7 mouse cellular contexts compared by ENCODE assay signal in the genomic region with DNA sequence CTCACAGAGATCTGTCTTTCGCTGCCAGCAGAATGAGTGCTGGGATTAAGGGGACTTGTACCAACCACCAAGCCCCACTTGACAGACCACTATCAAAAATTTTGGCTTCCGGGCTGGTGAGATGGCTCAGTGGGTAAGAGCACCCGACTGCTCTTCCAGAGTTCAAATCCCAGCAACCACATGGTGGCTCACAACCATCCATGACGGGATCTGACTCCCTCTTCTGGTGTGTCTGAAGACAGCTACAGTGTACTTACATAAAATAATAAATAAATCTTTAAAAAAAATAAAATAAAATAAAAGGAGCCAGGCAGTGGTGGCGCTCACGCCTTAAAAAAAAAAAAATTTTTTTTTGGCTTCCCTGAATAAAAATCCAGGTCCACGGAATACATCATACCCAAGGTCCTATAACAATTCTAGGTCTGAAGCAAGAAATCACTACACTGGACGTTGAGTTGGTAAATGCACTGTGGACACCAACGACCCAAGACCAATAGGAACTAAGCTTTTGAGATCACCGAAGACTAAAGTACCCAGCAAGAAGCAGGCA. TPM values are rescaled to one million over a fixed set of nuclear protein-coding genes. Genes with fewer than 3 reads are reported as not detected.
DNase-seq lines count a peak whose midpoint lies in the region; ATAC-seq and TF ChIP-seq lines count a peak whose summit lies in the region.

No protein-coding gene starts in this region.

- ATAC-seq in lung, embryonic 14.5 days (ENCODE audit: insufficient read depth) = no peak
- peak; percentile 2 for ATAC-seq in forebrain, embryonic 13.5 days
- no peak for ATAC-seq in intestine, postnatal 0 days
- peak; percentile 29; the same call in 1 of the 2 replicates for ATAC-seq in neural tube, embryonic 15.5 days (ENCODE audit: low FRiP score)
- ATAC-seq in erythroid progenitor cell, adult 5-6 weeks (replicated peaks; ENCODE audit: low FRiP score, poor library complexity, severe bottlenecking) = no peak

- peak overlapping the region; percentile 50; the same call in 1 of the 2 replicates for H3K4me3 ChIP-seq in lung, embryonic 14.5 days (ENCODE audit: low read depth, low read length)
- peak overlapping the region; percentile 65 for H3K4me3 ChIP-seq in forebrain, embryonic 13.5 days
- H3K4me3 ChIP-seq in intestine, postnatal 0 days (ENCODE audit: low read depth, low read length) = peak overlapping the region; percentile 58
- peak overlapping the region; percentile 67 for H3K4me3 ChIP-seq in neural tube, embryonic 15.5 days (replicated peaks)

- peak overlapping the region; percentile 93 for H3K4me2 ChIP-seq in lung, embryonic 14.5 days
- peak overlapping the region; percentile 89 for H3K4me2 ChIP-seq in forebrain, embryonic 13.5 days
- peak overlapping the region; percentile 90 for H3K4me2 ChIP-seq in intestine, postnatal 0 days (replicated peaks; ENCODE audit: low read depth)
- peak overlapping the region; percentile 83 for H3K4me2 ChIP-seq in neural tube, embryonic 15.5 days

- H3K27me3 ChIP-seq in lung, embryonic 14.5 days (ENCODE audit: insufficient read depth, low read length) = no peaks in the 10 kb centered on the region
- H3K27me3 ChIP-seq in forebrain, embryonic 13.5 days = peaks cover 2% of the 10 kb centered on the region; the same call in 1 of the 2 replicates
- H3K27me3 ChIP-seq in intestine, postnatal 0 days (replicated peaks; ENCODE audit: control insufficient read depth, insufficient read depth, low read length) = no peaks in the 10 kb centered on the region
- H3K27me3 ChIP-seq in neural tube, embryonic 15.5 days (replicated peaks) = no peaks in the 10 kb centered on the region

- no peaks in the 10 kb centered on the region for H3K4me1 ChIP-seq in lung, embryonic 14.5 days (ENCODE audit: insufficient read depth)
- peaks cover 8% of the 10 kb centered on the region; the same call in 1 of the 2 replicates for H3K4me1 ChIP-seq in forebrain, embryonic 13.5 days
- no peaks in the 10 kb centered on the region for H3K4me1 ChIP-seq in intestine, postnatal 0 days (replicated peaks; ENCODE audit: control insufficient read depth, insufficient read depth, low read length)
- peaks cover 9% of the 10 kb centered on the region for H3K4me1 ChIP-seq in neural tube, embryonic 15.5 days

- H3K36me3 ChIP-seq in lung, embryonic 14.5 days (ENCODE audit: insufficient read depth) = no peaks in the 10 kb centered on the region
- H3K36me3 ChIP-seq in forebrain, embryonic 13.5 days (ENCODE audit: poor library complexity, severe bottlenecking) = no peaks in the 10 kb centered on the region
- H3K36me3 ChIP-seq in intestine, postnatal 0 days (ENCODE audit: control insufficient read depth, insufficient read depth) = no peaks in the 10 kb centered on the region
- H3K36me3 ChIP-seq in neural tube, embryonic 15.5 days = no peaks in the 10 kb centered on the region

- no peak overlapping the region for H3K9ac ChIP-seq in lung, embryonic 14.5 days
- peak overlapping the region; percentile 78; the same call in 1 of the 2 replicates for H3K9ac ChIP-seq in forebrain, embryonic 13.5 days
- no peak overlapping the region for H3K9ac ChIP-seq in intestine, postnatal 0 days (ENCODE audit: low read depth, low read length)
- H3K9ac ChIP-seq in neural tube, embryonic 15.5 days (replicated peaks) = no peak overlapping the region

- 45% methylated on average over 10 of the region's 10 CpGs for WGBS in lung, embryonic 14.5 days
- 45% methylated on average over 10 of the region's 10 CpGs for WGBS in forebrain, embryonic 13.5 days
- 42% methylated on average over 10 of the region's 10 CpGs for WGBS in intestine, postnatal 0 days
- 42% methylated on average over 10 of the region's 10 CpGs for WGBS in neural tube, embryonic 15.5 days

- no peak for TF ChIP-seq CTCF in lung, embryonic 14.5 days (IDR thresholded peaks at IDR 0.05; ENCODE audit: low read depth)
- TF ChIP-seq CTCF in intestine, postnatal 0 days (IDR thresholded peaks at IDR 0.05; ENCODE audit: low read depth) = no peak

- no peaks in the 10 kb centered on the region for H3K9me3 ChIP-seq in lung, embryonic 14.5 days (ENCODE audit: low read depth, low read length)
- no peaks in the 10 kb centered on the region for H3K9me3 ChIP-seq in forebrain, embryonic 13.5 days (replicated peaks)
- H3K9me3 ChIP-seq in intestine, postnatal 0 days (ENCODE audit: control insufficient read depth) = no peaks in the 10 kb centered on the region
- H3K9me3 ChIP-seq in neural tube, embryonic 15.5 days (replicated peaks) = no peaks in the 10 kb centered on the region

- DNase-seq in lung, embryonic 14.5 days = no peak
- DNase-seq in lung, adult 18-20 months = no peak
- DNase-seq in layer of hippocampus, adult 9-10 months (ENCODE audit: low spot score) = no peak

- no peak overlapping the region for H3K27ac ChIP-seq in lung, embryonic 14.5 days (ENCODE audit: low read depth)
- no peak overlapping the region for H3K27ac ChIP-seq in forebrain, embryonic 13.5 days
- no peak overlapping the region for H3K27ac ChIP-seq in intestine, postnatal 0 days (ENCODE audit: low read depth, low read length)
- peak overlapping the region; percentile 87 for H3K27ac ChIP-seq in neural tube, embryonic 15.5 days (replicated peaks)

RNA-seq across cellular contexts. Expression of a gene that starts 0.4 kb away (rescaled TPM):
- 1.4 and 1.8 TPM in 2 replicates for polyA plus RNA-seq in lung, embryonic 14.5 days (2014; fragmentation: Nextera tagmentation; extraction: Ambion mirVana)
- polyA plus RNA-seq in forebrain, embryonic 13.5 days (2015; fragmentation: Nextera tagmentation; extraction: Ambion mirVana) = 1.9 TPM in 2 replicates
- 0.69 and 0.78 TPM in 2 replicates for polyA plus RNA-seq in intestine, postnatal 0 days (2015; fragmentation: Nextera tagmentation; extraction: Ambion mirVana)
- 2.0 and 2.7 TPM in 2 replicates for polyA plus RNA-seq in neural tube, embryonic 15.5 days (2015; fragmentation: Nextera tagmentation; extraction: Ambion mirVana)
- not detected in 2 replicates for total RNA-seq in erythroid progenitor cell, adult 5-6 weeks (2015; ENCODE audit: low replicate concordance)
- not detected in 2 replicates for total RNA-seq in erythroid progenitor cell, adult 5-6 weeks (2017; ENCODE audit: low replicate concordance)

RNA-seq across cellular contexts. Expression of a gene that starts 28.5 kb away (rescaled TPM):
- 23.4 and 24.5 TPM in 2 replicates for polyA plus RNA-seq in lung, embryonic 14.5 days (2014; fragmentation: Nextera tagmentation; extraction: Ambion mirVana)
- polyA plus RNA-seq in forebrain, embryonic 13.5 days (2015; fragmentation: Nextera tagmentation; extraction: Ambion mirVana) = 42.9 and 44.8 TPM in 2 replicates
- polyA plus RNA-seq in intestine, postnatal 0 days (2015; fragmentation: Nextera tagmentation; extraction: Ambion mirVana) = 8.4 and 10.0 TPM in 2 replicates
- 32.1 and 35.6 TPM in 2 replicates for polyA plus RNA-seq in neural tube, embryonic 15.5 days (2015; fragmentation: Nextera tagmentation; extraction: Ambion mirVana)
- total RNA-seq in erythroid progenitor cell, adult 5-6 weeks (2015; ENCODE audit: low replicate concordance) = 10.8 and 10.9 TPM in 2 replicates
- 21.5 and 24.0 TPM in 2 replicates for total RNA-seq in erythroid progenitor cell, adult 5-6 weeks (2017; ENCODE audit: low replicate concordance)

RNA-seq across cellular contexts. Expression of a gene that starts 56.6 kb away (rescaled TPM):
- 30.2 and 31.3 TPM in 2 replicates for polyA plus RNA-seq in lung, embryonic 14.5 days (2014; fragmentation: Nextera tagmentation; extraction: Ambion mirVana)
- 27.9 and 34.9 TPM in 2 replicates for polyA plus RNA-seq in forebrain, embryonic 13.5 days (2015; fragmentation: Nextera tagmentation; extraction: Ambion mirVana)
- 9.9 and 10.8 TPM in 2 replicates for polyA plus RNA-seq in intestine, postnatal 0 days (2015; fragmentation: Nextera tagmentation; extraction: Ambion mirVana)
- polyA plus RNA-seq in neural tube, embryonic 15.5 days (2015; fragmentation: Nextera tagmentation; extraction: Ambion mirVana) = 23.9 and 25.2 TPM in 2 replicates
- total RNA-seq in erythroid progenitor cell, adult 5-6 weeks (2015; ENCODE audit: low replicate concordance) = 14.1 and 14.3 TPM in 2 replicates
- 6.6 and 24.6 TPM in 2 replicates for total RNA-seq in erythroid progenitor cell, adult 5-6 weeks (2017; ENCODE audit: low replicate concordance)

Comparison
In these comparisons a context has a peak if more than half of its experiments do, and no peak if none do; other contexts are left out.
1. ATAC-seq: peak in forebrain, embryonic 13.5 days (single experiment) and neural tube, embryonic 15.5 days (single experiment); none in lung, embryonic 14.5 days (single experiment), intestine, postnatal 0 days (single experiment) and erythroid progenitor cell, adult 5-6 weeks (single experiment).
2. Peak in every context shown above with its lines, with median percentiles within 50 percentile points of each other: H3K4me2 ChIP-seq and H3K4me3 ChIP-seq.